Mouse (Mus musculus): ENCODE measurements around the gene 4931440F15Rik. TPM values are rescaled to one million over a fixed set of nuclear protein-coding genes. Genes with fewer than 3 reads are reported as not detected.
"Not testable (repeated sequence)": the region's sequence is repeated elsewhere in the genome, so short reads cannot be mapped to it uniquely, and the experiment has no call there.

Gene 4931440F15Rik
- total and polyA plus RNA-seq, 2 experiments from 2014 or later = 0.56 to 1.2 TPM

DNA sequence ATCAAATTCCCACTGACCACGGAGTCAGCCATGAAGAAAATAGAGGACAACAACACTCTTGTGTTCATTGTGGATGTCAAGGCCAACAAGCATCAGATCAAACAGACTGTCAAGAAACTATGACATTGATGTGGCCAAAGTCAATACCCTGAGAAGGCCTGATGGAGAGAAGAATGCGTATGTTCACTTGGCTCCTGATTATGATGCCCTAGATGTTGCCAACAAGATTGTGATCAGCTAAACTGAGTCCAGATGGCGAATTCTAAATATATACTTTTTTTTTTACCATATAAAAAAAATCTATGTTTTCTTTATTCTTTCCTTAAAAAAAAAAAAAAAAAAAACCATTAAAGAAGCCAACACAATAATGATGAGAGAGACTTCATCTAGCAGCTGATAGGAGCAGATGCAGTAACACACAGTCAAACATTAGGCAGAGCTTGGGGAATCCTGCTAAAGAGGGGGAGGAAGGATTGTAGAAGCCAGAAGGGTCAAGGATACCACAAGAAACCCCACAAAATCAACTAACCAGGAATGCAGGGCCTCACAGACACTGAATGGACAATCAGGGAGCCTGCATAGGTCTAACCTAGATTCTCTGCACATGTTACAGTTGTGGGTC lies 15.2 kb upstream of the 4931440F15Rik start:
- Histone ChIP-seq H3K4me2 (ENCODE audit: low read depth, low read length, poor library complexity, severe bottlenecking) (no peak overlapping the region), H3K4me3 (ENCODE audit: low read depth, low read length) (no peak overlapping the region), H3K27me3 (ENCODE audit: insufficient read depth, low read length) (no peaks in the 10 kb centered on the region), H3K9ac (replicated peaks; ENCODE audit: low read length, poor library complexity, severe bottlenecking) (no peak overlapping the region), H3K9me3 (ENCODE audit: low read length) (no peaks in the 10 kb centered on the region), H3K27ac (ENCODE audit: low read depth, low read length) (no peak overlapping the region), H3K4me1 (ENCODE audit: insufficient read depth, low read length) (no peaks in the 10 kb centered on the region), H3K36me3 (ENCODE audit: insufficient read depth, low read length) (no peaks in the 10 kb centered on the region)
- ATAC-seq (ENCODE audit: low FRiP score) (no peak), DNase-seq (ENCODE audit: low spot score) (no peak)
- TF ChIP-seq CTCF (IDR thresholded peaks at IDR 0.05) = no peak
- WGBS = 91% methylated on average over 3 of the region's 3 CpGs

DNA sequence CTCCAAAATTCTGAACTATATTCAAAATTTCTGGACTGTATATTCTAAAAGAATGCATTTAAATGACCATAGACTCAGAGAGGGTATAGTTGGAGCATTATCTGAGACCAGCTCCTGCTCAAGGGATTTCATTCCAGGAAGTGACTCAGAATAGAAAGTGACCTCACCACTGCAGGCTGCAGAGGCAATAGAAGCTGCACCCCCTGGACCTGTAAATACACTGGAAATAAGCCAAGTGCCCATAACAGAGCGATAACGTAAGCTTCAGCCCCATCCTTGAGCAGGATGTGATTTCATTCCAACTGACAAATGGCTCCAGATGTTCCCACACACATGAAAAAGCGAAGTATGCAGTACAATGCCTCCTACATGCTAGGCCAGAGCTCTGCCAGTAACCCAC lies 14.3 kb upstream of the 4931440F15Rik start:
- no peak for ATAC-seq (ENCODE audit: low FRiP score)
- H3K27me3 ChIP-seq (ENCODE audit: insufficient read depth, low read length) = no peaks in the 10 kb centered on the region
- WGBS = 74% methylated on average over 3 of the region's 3 CpGs

DNA sequence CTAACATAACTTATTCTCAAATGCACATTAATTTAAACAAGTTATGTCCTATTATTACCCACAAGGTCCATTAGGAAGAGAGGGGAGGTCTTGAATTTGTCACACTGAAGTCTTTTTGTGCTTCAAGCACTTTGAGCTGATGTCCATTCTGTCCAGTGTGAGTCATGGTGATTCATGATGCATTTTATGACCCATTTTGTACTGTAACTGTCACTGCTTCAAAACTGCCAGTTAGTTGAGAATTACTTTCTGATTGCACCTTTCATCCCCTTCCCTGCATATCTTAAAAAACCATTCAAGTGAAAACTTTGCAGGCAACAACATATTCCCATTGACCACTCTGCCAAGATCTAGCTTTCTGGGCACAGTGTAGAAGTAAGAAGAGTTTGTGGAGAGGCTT lies 11.6 kb upstream of the 4931440F15Rik start:
- no peaks in the 10 kb centered on the region for H3K4me1 ChIP-seq (ENCODE audit: insufficient read depth, low read length)
- no peak overlapping the region for H3K4me2 ChIP-seq (ENCODE audit: low read depth, low read length, poor library complexity, severe bottlenecking)
- H3K9ac ChIP-seq (replicated peaks; ENCODE audit: low read length, poor library complexity, severe bottlenecking) = no peak overlapping the region
- H3K36me3 ChIP-seq (ENCODE audit: insufficient read depth, low read length) = no peaks in the 10 kb centered on the region
- H3K27me3 ChIP-seq (ENCODE audit: insufficient read depth, low read length) = no peaks in the 10 kb centered on the region
- H3K27ac ChIP-seq (ENCODE audit: low read depth, low read length) = no peak overlapping the region
- no peak overlapping the region for H3K4me3 ChIP-seq (ENCODE audit: low read depth, low read length)
- no peak for TF ChIP-seq CTCF (IDR thresholded peaks at IDR 0.05)
- no peak for DNase-seq (ENCODE audit: low spot score)
- H3K9me3 ChIP-seq (ENCODE audit: low read length) = no peaks in the 10 kb centered on the region
- ATAC-seq (ENCODE audit: low FRiP score) = no peak

More for the DNA sequence above, 14.3 kb upstream of the 4931440F15Rik start:
- TF ChIP-seq CTCF (IDR thresholded peaks at IDR 0.05) = no peak
- H3K36me3 ChIP-seq (ENCODE audit: insufficient read depth, low read length) = no peaks in the 10 kb centered on the region
- no peak overlapping the region for H3K9ac ChIP-seq (replicated peaks; ENCODE audit: low read length, poor library complexity, severe bottlenecking)
- no peak overlapping the region for H3K27ac ChIP-seq (ENCODE audit: low read depth, low read length)
- no peak overlapping the region for H3K4me3 ChIP-seq (ENCODE audit: low read depth, low read length)
- H3K4me1 ChIP-seq (ENCODE audit: insufficient read depth, low read length) = no peaks in the 10 kb centered on the region
- H3K4me2 ChIP-seq (ENCODE audit: low read depth, low read length, poor library complexity, severe bottlenecking) = no peak overlapping the region
- no peaks in the 10 kb centered on the region for H3K9me3 ChIP-seq (ENCODE audit: low read length)
- DNase-seq (ENCODE audit: low spot score) = peak; percentile 27

DNA sequence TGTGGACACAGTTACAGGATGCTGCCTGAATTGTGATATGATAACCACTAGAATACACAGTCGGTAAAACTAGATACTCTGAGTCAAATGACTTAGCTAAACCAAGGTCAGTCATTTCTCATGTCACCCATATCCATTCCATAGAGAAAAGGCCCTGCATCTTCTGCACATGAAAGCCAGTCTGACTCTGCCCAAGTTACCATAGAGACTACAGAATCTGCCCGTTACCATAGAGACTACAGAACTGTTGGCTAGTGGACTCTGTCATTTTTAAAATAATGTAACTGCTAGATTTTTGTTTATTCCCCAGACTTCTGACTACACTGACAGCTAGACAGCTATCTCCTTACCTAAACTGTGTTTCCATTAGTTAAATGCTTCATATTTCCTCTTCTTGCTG lies 2.3 kb upstream of the 4931440F15Rik start:
- Histone ChIP-seq H3K27ac (ENCODE audit: low read depth, low read length) (no peak overlapping the region), H3K27me3 (ENCODE audit: insufficient read depth, low read length) (no peaks in the 10 kb centered on the region), H3K9me3 (ENCODE audit: low read length) (no peaks in the 10 kb centered on the region), H3K4me3 (ENCODE audit: low read depth, low read length) (no peak overlapping the region), H3K4me2 (ENCODE audit: low read depth, low read length, poor library complexity, severe bottlenecking) (no peak overlapping the region), H3K4me1 (ENCODE audit: insufficient read depth, low read length) (no peaks in the 10 kb centered on the region), H3K9ac (replicated peaks; ENCODE audit: low read length, poor library complexity, severe bottlenecking) (no peak overlapping the region), H3K36me3 (ENCODE audit: insufficient read depth, low read length) (peaks cover 5% of the 10 kb centered on the region)
- DNase-seq (ENCODE audit: low spot score) (no peak), ATAC-seq (ENCODE audit: low FRiP score) (0 out of 2 replicates have a peak, but pooled peaks have one; percentile 39)
- 72% methylated on average over 2 of the region's 2 CpGs for WGBS
- TF ChIP-seq CTCF (IDR thresholded peaks at IDR 0.05) = no peak

DNA sequence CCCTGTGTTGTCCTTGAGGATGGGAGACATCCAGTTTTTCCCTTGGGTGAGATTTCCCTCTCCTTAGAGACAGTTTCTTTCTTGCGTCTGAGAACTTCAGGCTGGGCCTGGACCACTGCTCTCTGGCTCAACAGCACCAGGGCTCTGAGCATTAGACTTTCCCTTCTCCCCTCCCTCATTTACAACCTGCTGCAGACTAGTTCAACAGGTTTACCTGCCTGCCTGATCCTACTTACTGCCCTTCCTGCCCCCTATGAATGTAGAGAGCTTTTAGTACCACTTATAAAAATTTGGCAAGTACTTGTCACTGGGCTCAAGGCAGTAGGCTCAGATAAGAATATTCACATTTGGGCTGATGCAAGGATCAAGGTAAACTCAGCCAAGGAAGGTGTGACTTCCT lies 533 bp upstream of the 4931440F15Rik start:
- Histone ChIP-seq H3K27me3 (ENCODE audit: insufficient read depth, low read length) (no peaks in the 10 kb centered on the region), H3K9me3 (ENCODE audit: low read length) (no peaks in the 10 kb centered on the region), H3K9ac (replicated peaks; ENCODE audit: low read length, poor library complexity, severe bottlenecking) (no peak overlapping the region), H3K36me3 (ENCODE audit: insufficient read depth, low read length) (peaks cover 5% of the 10 kb centered on the region), H3K4me3 (ENCODE audit: low read depth, low read length) (no peak overlapping the region), H3K4me1 (ENCODE audit: insufficient read depth, low read length) (no peaks in the 10 kb centered on the region), H3K4me2 (ENCODE audit: low read depth, low read length, poor library complexity, severe bottlenecking) (no peak overlapping the region), H3K27ac (ENCODE audit: low read depth, low read length) (no peak overlapping the region)
- no peak for TF ChIP-seq CTCF (IDR thresholded peaks at IDR 0.05)
- no peak for ATAC-seq (ENCODE audit: low FRiP score)
- 86% methylated on average over 1 of the region's 1 CpGs for WGBS
- DNase-seq (ENCODE audit: low spot score) = no peak

DNA sequence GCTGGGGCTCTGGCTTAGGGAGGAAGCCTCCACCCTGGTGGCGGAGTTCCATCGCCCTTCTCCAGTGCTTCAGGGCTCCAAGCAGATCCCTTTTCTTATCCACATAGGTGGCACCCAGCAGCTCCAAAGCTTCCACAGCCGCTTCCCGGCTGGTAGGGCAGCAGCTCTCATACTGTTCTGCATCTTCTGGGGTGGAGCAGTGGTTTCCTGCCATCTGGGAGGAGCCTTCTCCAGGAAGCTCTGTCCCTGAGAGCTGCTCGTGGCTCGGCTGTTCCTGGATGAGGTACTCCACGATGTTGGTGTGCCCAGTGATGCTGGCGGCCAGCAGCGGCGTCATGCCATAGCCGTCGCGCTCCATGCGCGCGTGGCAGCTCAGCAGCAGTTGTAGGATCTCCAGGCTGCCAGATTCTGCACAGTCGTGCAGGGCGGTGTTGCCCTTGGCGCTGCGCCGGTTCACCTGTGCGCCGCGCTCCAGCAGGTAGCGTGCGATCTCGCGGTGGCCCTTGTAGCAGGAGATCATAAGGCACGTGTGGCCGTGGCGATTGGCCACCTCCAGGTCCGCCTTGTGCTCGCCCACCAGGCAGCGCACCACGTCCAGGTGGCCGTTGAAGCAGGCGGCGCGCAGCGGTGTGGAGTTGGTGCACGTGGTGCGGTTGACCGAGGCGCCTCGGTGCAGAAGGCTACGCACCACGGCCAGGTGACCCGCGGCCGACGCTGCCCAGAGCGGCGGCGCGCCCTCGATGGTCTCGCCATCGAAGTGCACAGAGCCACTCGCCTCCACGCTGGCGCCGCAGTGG lies 796 bp downstream of the 4931440F15Rik start:
- not testable (repeated sequence) for H3K4me1 ChIP-seq (ENCODE audit: insufficient read depth, low read length); H3K4me2 ChIP-seq (ENCODE audit: low read depth, low read length, poor library complexity, severe bottlenecking); H3K9ac ChIP-seq (replicated peaks; ENCODE audit: low read length, poor library complexity, severe bottlenecking); H3K27ac ChIP-seq (ENCODE audit: low read depth, low read length); H3K4me3 ChIP-seq (ENCODE audit: low read depth, low read length); H3K36me3 ChIP-seq (ENCODE audit: insufficient read depth, low read length); H3K9me3 ChIP-seq (ENCODE audit: low read length); H3K27me3 ChIP-seq (ENCODE audit: insufficient read depth, low read length); DNase-seq (ENCODE audit: low spot score)
- WGBS = 24% methylated on average over 46 of the region's 62 CpGs
- peak; percentile 22; the same call in 1 of the 2 replicates for ATAC-seq (ENCODE audit: low FRiP score)
